Mouse (Mus musculus) embryonic facial prominence, embryonic 14.5 days (tissue): ENCODE results near the gene Crocc2. TPM values are rescaled to one million over a fixed set of nuclear protein-coding genes. Genes with fewer than 3 reads are reported as not detected.

Experiments used
- ATAC-seq: fragments of 200-750 bp; cut with Nextera tagmentation; 2 replicates; pipeline ENCODE4 v1.8.0; 2017; ENCODE audit warnings: low read depth, moderate number of reproducible peaks, moderate TSS enrichment
- DNase-seq: peaks from one replicate; pipeline ENCODE4 v3.0.0-alpha.2; 2015; ENCODE audit warnings: low spot score
- H3K27ac ChIP-seq: fragments of 300-500 bp; sonication (generic); replicated peaks from 2 replicates; pipeline ENCODE4 v1.5.1; 2014; ENCODE audit warnings: low read depth, mild to moderate bottlenecking, low read length, moderate library complexity
- H3K27me3 ChIP-seq: fragments of 300-500 bp; sonication (generic); replicated peaks from 2 replicates; pipeline ENCODE4 v1.6.1; 2014; ENCODE audit warnings: low read length; ENCODE audit not compliant: control insufficient read depth, insufficient read depth
- H3K36me3 ChIP-seq: fragments of 300-500 bp; sonication (generic); 2 replicates; pipeline ENCODE4 v1.6.1; 2014; ENCODE audit warnings: low read length, mixed read lengths; ENCODE audit not compliant: control insufficient read depth, insufficient read depth
- H3K4me1 ChIP-seq: fragments of 300-500 bp; sonication (generic); 2 replicates; pipeline ENCODE4 v1.6.1; 2014; ENCODE audit warnings: antibody characterized with exemption, low read length; ENCODE audit not compliant: control insufficient read depth, insufficient read depth
- H3K4me2 ChIP-seq: fragments of 300-500 bp; sonication (generic); 2 replicates; pipeline ENCODE4 v1.6.1; 2014; ENCODE audit warnings: low read depth, mild to moderate bottlenecking, low read length, moderate library complexity, mixed read lengths
- H3K4me3 ChIP-seq: fragments of 300-500 bp; sonication (generic); 2 replicates; pipeline ENCODE4 v1.5.1; 2014; ENCODE audit warnings: low read depth, mild to moderate bottlenecking, low read length
- H3K9ac ChIP-seq: fragments of 300-500 bp; sonication (generic); 2 replicates; pipeline ENCODE4 v1.6.1; 2014; ENCODE audit warnings: low read depth, mild to moderate bottlenecking, low read length, moderate library complexity, mixed read lengths
- H3K9me3 ChIP-seq: fragments of 300-500 bp; sonication (generic); 2 replicates; pipeline ENCODE4 v1.6.1; 2016; ENCODE audit warnings: low read length; ENCODE audit not compliant: control insufficient read depth
- WGBS: fragments of 180-500 bp; shearing (Covaris S2); extraction: QIAGEN DNeasy Blood & Tissue Kit; methylation state at CpG from one replicate; pipeline ENCODE4 v1.1.7; 2014; 5-methylcytosine and 5-hydroxymethylcytosine counted together
- polyA plus RNA-seq: library from polyadenylated mRNA; unstranded; fragments of >200 nt; fragmentation: Nextera tagmentation; extraction: Ambion mirVana; gene quantifications from 2 replicates; pipeline ENCODE4 v1.2.1, GENCODE M21; 2014

Gene Crocc2
- polyA plus RNA-seq, 1 experiment from 2014 or later: 3.0 TPM

DNA sequence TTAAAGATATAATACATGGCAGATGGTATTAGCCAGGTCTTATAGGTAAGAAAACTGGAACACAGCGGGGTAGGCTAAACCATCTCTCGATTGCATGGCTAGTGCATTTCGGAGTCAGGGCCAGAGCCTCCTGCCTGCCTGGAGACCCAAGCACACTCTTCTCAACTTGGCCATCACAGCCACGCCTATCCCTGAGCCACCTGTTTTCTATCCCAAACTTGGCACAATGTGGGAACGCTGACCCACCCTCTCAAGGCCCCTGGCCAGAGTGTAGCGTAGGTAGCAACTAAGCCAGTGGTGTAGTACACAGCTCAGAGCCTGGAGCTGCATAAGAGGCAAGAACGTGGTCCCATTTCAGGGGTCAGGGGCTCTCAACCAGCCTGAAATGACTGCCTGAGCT lies 87.2 kb downstream of the Crocc2 start:
- no peak for ATAC-seq
- no peak overlapping the region for H3K27ac ChIP-seq
- peaks cover 3% of the 10 kb centered on the region; the same call in 1 of the 2 replicates for H3K4me1 ChIP-seq
- H3K9ac ChIP-seq: no peak overlapping the region
- H3K36me3 ChIP-seq: 0 out of 2 replicates have a peak, but pooled peaks cover 3% of the 10 kb centered on the region
- DNase-seq: no peak
- no peak overlapping the region for H3K4me2 ChIP-seq
- 91% methylated on average over 7 of the region's 7 CpGs for WGBS
- no peaks in the 10 kb centered on the region for H3K9me3 ChIP-seq
- no peaks in the 10 kb centered on the region for H3K27me3 ChIP-seq
- no peak overlapping the region for H3K4me3 ChIP-seq

GRCm38 (mm10) chr1:93257560-93257959 lies 89.0 kb downstream of the Crocc2 start:
- no peaks in the 10 kb centered on the region for H3K27me3 ChIP-seq
- H3K4me3 ChIP-seq: no peak overlapping the region
- no peaks in the 10 kb centered on the region for H3K9me3 ChIP-seq
- WGBS: 100% methylated on average over 1 of the region's 1 CpGs
- H3K27ac ChIP-seq: no peak overlapping the region
- no peak for DNase-seq
- H3K9ac ChIP-seq: no peak overlapping the region
- H3K4me2 ChIP-seq: no peak overlapping the region
- no peak for ATAC-seq
- H3K36me3 ChIP-seq: 0 out of 2 replicates have a peak, but pooled peaks cover 3% of the 10 kb centered on the region
- peaks cover 3% of the 10 kb centered on the region; the same call in 1 of the 2 replicates for H3K4me1 ChIP-seq

GRCm38 (mm10) chr1:93267207-93267606 lies 98.7 kb downstream of the Crocc2 start:
- peak; percentile 43 for DNase-seq
- Histone ChIP-seq H3K27ac (no peak overlapping the region), H3K4me2 (no peak overlapping the region), H3K9me3 (no peaks in the 10 kb centered on the region), H3K36me3 (no peaks in the 10 kb centered on the region; the same call in 1 of the 2 replicates), H3K4me3 (no peak overlapping the region), H3K27me3 (no peaks in the 10 kb centered on the region), H3K4me1 (no peaks in the 10 kb centered on the region), H3K9ac (no peak overlapping the region)
- WGBS: 29% methylated on average over 3 of the region's 3 CpGs
- peak; percentile 44; the same call in 1 of the 2 replicates for ATAC-seq

DNA sequence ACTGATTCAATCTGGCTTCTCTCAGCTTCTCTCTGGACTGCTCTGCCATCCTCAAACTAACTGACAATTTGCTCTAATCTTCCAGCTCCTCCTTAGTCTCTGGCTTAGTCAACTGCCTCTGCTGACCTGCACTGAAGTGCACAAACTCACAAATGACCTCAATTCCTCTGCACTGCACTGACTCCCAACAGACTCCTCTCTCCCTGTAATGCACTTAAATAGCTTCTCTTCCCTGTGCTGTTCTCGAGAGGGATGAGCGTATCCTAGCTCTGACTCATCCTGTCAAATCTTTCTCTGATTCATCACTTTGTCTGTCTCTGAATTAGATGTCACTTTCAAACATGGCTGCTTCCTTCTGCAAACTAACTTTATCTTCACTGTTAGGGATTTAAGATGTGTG lies 99.7 kb downstream of the Crocc2 start:
- Histone ChIP-seq H3K27me3 (no peaks in the 10 kb centered on the region), H3K27ac (no peak overlapping the region), H3K9ac (no peak overlapping the region), H3K4me3 (no peak overlapping the region), H3K4me1 (no peaks in the 10 kb centered on the region), H3K4me2 (no peak overlapping the region), H3K36me3 (no peaks in the 10 kb centered on the region; the same call in 1 of the 2 replicates), H3K9me3 (no peaks in the 10 kb centered on the region)
- ATAC-seq (no peak), DNase-seq (no peak)
- WGBS: 78% methylated on average over 2 of the region's 2 CpGs

- Histone ChIP-seq H3K27me3 (no peaks in the 10 kb centered on the region), H3K9ac (no peak overlapping the region), H3K4me3 (no peak overlapping the region), H3K9me3 (no peaks in the 10 kb centered on the region), H3K36me3 (peaks cover 6% of the 10 kb centered on the region; the same call in 1 of the 2 replicates), H3K4me1 (no peaks in the 10 kb centered on the region), H3K27ac (no peak overlapping the region), H3K4me2 (no peak overlapping the region)
- no peak for DNase-seq
- 52% methylated on average over 3 of the region's 3 CpGs for WGBS
- no peak for ATAC-seq
Observed at GRCm38 (mm10) chr1:93270516-93271240, 102.2 kb downstream of the Crocc2 start.

GRCm38 (mm10) chr1:93271751-93272150 lies 103.2 kb downstream of the Crocc2 start:
- Histone ChIP-seq H3K36me3 (peaks cover 6% of the 10 kb centered on the region; the same call in 1 of the 2 replicates), H3K4me3 (no peak overlapping the region), H3K4me2 (no peak overlapping the region), H3K27ac (no peak overlapping the region), H3K9me3 (no peaks in the 10 kb centered on the region), H3K9ac (no peak overlapping the region), H3K27me3 (no peaks in the 10 kb centered on the region), H3K4me1 (no peaks in the 10 kb centered on the region)
- ATAC-seq (no peak), DNase-seq (no peak)
- 74% methylated on average over 6 of the region's 6 CpGs for WGBS

DNA sequence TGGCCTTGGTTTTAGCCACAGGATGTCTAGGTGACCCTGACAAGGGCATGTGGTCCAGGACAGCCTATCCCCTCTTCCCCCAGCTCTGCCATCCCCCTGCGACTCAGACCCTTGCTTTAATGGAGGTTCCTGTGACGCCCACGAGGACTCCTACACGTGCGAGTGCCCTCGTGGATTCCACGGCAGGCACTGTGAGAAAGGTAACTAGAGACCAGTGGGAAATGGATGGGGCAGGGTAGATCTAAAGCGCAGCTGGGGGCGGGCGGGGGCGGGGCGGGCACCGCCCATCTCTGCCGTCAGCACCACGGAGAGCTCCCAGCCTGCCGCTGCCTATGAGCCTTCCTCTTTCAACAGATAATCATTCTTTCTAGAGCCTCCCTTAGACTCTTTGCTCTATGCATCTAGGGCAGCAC lies 103.9 kb downstream of the Crocc2 start:
- ATAC-seq (peak; percentile 64), DNase-seq (peak; percentile 49)
- Histone ChIP-seq H3K4me3 (no peak overlapping the region), H3K4me1 (no peaks in the 10 kb centered on the region), H3K9ac (no peak overlapping the region), H3K27me3 (no peaks in the 10 kb centered on the region), H3K27ac (no peak overlapping the region), H3K36me3 (peaks cover 6% of the 10 kb centered on the region; the same call in 1 of the 2 replicates), H3K4me2 (no peak overlapping the region), H3K9me3 (no peaks in the 10 kb centered on the region)
- WGBS: 6% methylated on average over 9 of the region's 16 CpGs

DNA sequence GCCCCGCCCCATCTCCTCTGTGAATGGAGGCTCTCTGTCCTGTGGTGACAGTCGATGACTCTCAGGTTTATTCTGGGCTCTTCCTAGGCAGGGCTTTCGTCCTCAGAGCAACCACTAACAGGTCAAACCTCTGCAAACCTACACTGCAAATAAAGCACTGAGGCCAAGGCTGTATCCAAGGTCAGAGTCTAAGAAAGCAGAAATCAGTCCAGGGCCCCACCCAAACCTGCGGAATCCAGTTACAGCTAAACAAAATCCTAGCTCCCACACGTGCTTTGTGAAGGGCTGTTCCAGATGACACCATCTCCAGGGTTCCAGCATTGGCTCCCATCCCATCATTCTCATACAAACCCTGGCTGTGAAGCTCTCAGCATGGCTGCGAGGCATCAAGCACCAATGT lies 107.0 kb downstream of the Crocc2 start:
- WGBS: 73% methylated on average over 6 of the region's 6 CpGs
- no peak for DNase-seq

GRCm38 (mm10) chr1:93277041-93277440 lies 108.5 kb downstream of the Crocc2 start:
- Histone ChIP-seq H3K4me1 (no peaks in the 10 kb centered on the region), H3K36me3 (peaks cover 6% of the 10 kb centered on the region; the same call in 1 of the 2 replicates), H3K27ac (no peak overlapping the region), H3K27me3 (no peaks in the 10 kb centered on the region), H3K4me3 (no peak overlapping the region), H3K4me2 (no peak overlapping the region), H3K9ac (no peak overlapping the region), H3K9me3 (no peaks in the 10 kb centered on the region)
- WGBS: 76% methylated on average over 7 of the region's 7 CpGs
- DNase-seq: no peak
- no peak for ATAC-seq

More for the DNA sequence above, 107.0 kb downstream of the Crocc2 start:
- ATAC-seq: no peak
- no peaks in the 10 kb centered on the region for H3K9me3 ChIP-seq
- no peaks in the 10 kb centered on the region for H3K27me3 ChIP-seq
- H3K4me1 ChIP-seq: no peaks in the 10 kb centered on the region
- no peak overlapping the region for H3K9ac ChIP-seq
- no peak overlapping the region for H3K4me2 ChIP-seq
- H3K36me3 ChIP-seq: peaks cover 6% of the 10 kb centered on the region; the same call in 1 of the 2 replicates
- H3K4me3 ChIP-seq: no peak overlapping the region
- no peak overlapping the region for H3K27ac ChIP-seq
